Mouse (Mus musculus): Measurements from ENCODE around the gene Zfp454. TPM values are rescaled to one million over a fixed set of nuclear protein-coding genes. Genes with fewer than 3 reads are reported as not detected.

Zfp454 gene
- polyA plus RNA-seq, 1 experiment = 11.1 TPM

DNA sequence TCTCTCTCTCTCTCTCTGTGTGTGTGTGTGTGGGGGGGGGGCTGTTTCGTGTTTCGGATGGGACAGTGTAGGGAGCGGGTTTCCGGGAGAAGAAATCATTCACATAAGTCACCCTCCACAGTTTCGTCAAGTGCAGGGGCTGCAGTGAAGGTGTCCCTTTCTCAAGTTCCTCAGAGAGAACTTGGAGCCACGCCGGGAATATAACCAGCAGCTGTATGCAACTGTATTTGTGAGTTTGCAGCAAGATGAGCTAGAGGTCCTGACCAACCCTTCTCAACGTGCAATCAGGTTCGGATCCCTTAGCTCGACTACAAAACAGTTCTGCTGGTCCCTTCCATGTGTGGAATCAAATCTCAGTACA, 538 bp downstream of the Zfp454 start:
- no peak for DNase-seq (ENCODE audit: low read depth)
- no peak for TF ChIP-seq CTCF (IDR thresholded peaks at IDR 0.05; ENCODE audit: borderline replicate concordance, extremely low read depth, insufficient read depth, insufficient read length)

DNA sequence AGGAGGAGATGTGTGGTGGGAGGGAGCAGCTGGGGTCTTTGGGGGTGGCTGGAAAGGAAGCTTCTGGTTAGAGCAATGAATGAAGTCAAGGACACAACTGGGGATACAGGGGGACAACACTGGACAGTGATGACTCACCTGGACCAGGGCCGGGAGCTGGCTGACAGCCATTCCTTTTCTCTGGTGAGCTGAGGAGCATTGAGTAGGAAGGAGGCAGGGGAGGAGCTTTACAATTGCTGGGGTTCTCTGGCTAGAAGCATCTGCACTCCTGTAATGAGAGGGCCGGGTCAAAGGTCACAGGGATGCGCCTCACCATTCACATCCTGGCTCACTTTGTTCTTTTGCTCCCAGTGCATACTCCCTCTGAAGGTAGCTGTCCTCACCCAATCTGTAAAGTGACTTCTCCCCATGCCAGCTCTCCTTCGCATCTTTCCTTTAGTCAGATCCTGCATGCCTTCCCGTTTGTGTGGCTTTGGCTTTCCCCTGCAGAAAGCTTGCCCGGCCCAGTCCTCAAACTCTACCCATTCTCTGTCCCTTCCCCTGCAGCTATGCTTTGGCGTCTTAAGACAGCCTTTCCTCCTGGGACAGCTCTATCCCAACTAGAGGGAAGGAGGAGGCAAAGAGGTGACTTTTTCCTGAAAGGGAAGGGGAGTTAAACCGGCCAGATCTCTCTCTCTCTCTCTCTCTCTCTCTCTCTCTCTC, 1.1 kb downstream of the Zfp454 start:
- TF ChIP-seq CTCF (IDR thresholded peaks at IDR 0.05; ENCODE audit: borderline replicate concordance, extremely low read depth, insufficient read depth, insufficient read length) (no peak), POLR2A (IDR thresholded peaks at IDR 0.05; ENCODE audit: borderline replicate concordance, extremely low read depth, insufficient read depth, insufficient read length, poor library complexity, severe bottlenecking) (no peak)
- peak; percentile 25 for DNase-seq (ENCODE audit: low read depth)

DNA sequence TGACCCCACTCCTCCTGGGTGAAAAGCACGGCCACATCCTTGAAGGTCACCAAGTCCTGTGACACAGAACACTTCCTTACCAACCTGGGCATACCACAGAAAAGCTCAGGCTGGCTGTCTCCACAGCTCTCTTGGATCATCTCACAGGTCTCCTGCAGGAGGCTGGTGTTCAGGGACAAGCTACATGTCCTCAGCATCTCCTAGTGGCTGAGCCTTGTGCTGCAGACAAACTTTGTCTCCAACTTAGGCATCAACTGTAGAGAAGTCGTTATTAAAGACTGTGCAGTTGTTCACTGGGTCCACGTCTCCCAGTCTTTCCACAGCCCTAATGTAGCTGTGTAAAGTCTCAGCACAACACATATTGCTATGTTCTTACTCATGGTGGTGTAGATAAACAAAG, 3.7 kb downstream of the Zfp454 start:
- TF ChIP-seq POLR2A (IDR thresholded peaks at IDR 0.05; ENCODE audit: borderline replicate concordance, extremely low read depth, insufficient read depth, insufficient read length, poor library complexity, severe bottlenecking) (no peak), CTCF (IDR thresholded peaks at IDR 0.05; ENCODE audit: borderline replicate concordance, extremely low read depth, insufficient read depth, insufficient read length) (no peak)
- DNase-seq (ENCODE audit: low read depth) = no peak

DNA sequence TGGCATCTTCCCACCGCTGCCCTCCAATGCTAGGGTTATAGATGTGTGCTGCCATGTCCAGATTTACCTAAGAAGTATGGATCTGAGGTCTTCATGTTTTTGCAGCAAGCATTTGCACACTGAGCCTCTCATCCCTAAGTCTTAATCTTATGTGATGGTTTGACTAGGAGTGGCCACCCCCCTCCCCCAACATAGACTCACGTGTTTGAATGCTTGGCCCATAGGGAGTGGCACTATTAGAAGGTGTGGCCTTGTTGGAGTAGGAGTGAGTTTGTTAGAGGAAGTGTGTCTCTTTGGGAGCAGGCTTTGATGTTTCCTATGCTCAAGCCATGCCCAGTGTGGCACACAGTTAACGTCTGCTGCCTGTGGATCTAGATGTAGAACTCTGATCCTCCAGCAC, 8.8 kb downstream of the Zfp454 start:
- DNase-seq (ENCODE audit: low read depth) = no peak

DNA sequence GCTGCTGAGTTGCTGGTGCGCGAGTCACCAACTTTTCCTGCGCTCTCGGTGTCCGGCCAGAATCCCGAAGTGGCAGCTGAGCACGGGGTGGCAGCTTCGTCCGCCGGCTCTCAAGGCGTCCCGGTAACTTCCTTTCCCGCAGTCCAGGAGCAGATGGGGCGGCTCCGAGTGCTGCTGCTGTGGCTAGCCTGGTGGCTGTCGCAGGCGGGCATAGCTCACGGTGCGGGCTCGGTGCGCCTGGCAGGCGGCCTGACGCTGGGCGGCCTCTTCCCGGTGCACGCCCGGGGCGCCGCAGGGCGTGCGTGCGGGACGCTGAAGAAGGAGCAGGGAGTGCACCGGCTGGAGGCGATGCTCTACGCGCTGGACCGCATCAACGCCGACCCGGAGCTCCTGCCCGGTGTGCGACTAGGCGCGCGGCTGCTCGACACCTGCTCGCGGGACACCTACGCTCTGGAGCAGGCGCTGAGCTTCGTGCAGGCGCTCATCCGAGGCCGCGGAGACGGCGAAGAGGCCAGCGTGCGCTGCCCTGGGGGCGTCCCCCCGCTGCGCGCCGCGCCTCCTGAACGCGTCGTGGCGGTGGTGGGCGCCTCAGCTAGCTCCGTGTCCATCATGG, 36.4 kb downstream of the Zfp454 start:
- TF ChIP-seq CTCF (IDR thresholded peaks at IDR 0.05; ENCODE audit: borderline replicate concordance, extremely low read depth, insufficient read depth, insufficient read length) (no peak), POLR2A (IDR thresholded peaks at IDR 0.05; ENCODE audit: borderline replicate concordance, extremely low read depth, insufficient read depth, insufficient read length, poor library complexity, severe bottlenecking) (no peak)
- peak; percentile 25 for DNase-seq (ENCODE audit: low read depth)

More for the DNA sequence above, 8.8 kb downstream of the Zfp454 start:
- TF ChIP-seq POLR2A (IDR thresholded peaks at IDR 0.05; ENCODE audit: borderline replicate concordance, extremely low read depth, insufficient read depth, insufficient read length, poor library complexity, severe bottlenecking) (no peak), CTCF (IDR thresholded peaks at IDR 0.05; ENCODE audit: borderline replicate concordance, extremely low read depth, insufficient read depth, insufficient read length) (no peak)

DNA sequence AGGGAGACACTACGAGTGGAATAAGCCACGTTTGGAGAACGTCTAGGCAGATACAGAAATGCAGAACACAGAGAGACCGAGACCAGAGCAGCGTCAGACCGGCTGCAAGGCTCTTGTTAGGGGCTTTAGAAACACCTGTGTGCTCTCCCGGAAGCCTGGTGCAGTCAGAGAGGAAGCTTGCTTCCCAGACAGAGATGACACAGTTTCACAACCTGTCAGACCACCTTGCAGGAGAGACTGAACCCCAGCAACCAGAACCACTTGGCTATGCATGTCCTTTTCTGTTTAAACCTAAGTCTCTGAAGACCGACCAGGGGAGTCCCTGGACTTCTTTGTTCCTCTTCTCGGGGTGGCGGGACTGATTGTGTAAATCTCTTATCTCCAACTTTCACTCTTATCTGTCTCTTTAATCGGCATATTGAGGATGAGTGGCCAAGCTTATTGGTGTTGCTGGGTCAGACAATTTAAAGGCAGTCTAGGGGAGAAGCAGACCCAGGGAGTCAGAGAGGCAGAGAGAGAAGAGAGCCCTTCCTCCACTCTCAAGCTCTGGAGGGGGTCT, 37.2 kb downstream of the Zfp454 start, which contains the start of gene Grm6:
TSS of gene Grm6 (plus strand) at position 509 of the 559 bp plus-strand sequence.
- no peak for DNase-seq (ENCODE audit: low read depth)
- no peak for TF ChIP-seq CTCF (IDR thresholded peaks at IDR 0.05; ENCODE audit: borderline replicate concordance, extremely low read depth, insufficient read depth, insufficient read length)
- no peak for TF ChIP-seq POLR2A (IDR thresholded peaks at IDR 0.05; ENCODE audit: borderline replicate concordance, extremely low read depth, insufficient read depth, insufficient read length, poor library complexity, severe bottlenecking)

DNA sequence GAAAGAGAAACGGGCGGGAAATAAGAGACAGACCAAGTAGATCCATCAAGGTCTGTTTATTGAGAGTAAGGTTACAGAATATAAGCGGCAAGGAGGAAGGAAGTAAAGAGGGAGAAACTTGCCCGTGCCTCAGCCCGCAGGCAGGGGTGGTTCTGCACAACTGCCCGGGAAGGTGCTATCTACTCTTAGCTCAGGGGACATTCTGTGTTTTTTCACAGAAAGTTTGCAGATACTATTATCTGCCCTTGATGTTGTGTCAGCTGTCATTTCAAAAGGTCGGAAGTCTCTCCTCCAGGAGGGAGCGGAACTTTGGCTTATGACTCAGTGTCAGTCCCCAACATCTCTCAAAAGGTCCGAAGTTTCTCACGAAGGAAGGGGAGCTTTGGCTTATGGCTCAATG, 38.1 kb downstream of the Zfp454 start:
- no peak for TF ChIP-seq CTCF (IDR thresholded peaks at IDR 0.05; ENCODE audit: borderline replicate concordance, extremely low read depth, insufficient read depth, insufficient read length)
- no peak for TF ChIP-seq POLR2A (IDR thresholded peaks at IDR 0.05; ENCODE audit: borderline replicate concordance, extremely low read depth, insufficient read depth, insufficient read length, poor library complexity, severe bottlenecking)
- no peak for DNase-seq (ENCODE audit: low read depth)

DNA sequence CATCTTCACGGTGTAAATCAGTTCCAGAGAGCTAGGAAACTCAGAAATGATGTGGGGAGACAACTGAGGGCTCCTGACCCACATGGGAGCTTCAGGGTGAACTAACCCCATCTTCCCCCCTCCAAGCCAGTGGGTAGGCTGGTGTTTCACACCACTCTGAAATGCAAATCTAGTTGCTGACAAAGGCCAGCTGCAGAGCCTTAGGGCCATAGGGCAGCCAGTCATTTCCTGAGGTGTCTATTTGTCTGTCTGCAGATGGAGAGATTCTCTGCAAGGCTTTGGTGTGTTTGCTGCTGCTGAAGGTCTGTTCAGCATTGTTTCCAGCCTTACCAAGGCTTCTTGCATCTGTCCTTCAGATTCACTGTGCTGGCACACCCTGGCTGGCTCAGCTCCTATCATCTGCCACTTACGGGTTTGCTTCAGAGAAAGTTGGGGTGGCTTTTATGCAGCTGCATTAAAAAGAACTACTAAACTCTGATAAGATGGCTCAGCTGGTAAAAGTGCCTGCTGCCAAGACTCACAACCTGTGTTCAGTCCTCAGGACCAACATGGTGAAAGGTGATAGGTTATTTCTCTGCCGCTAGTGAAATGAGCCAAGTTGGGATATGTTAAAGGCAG, 38.8 kb downstream of the Zfp454 start:
- DNase-seq (ENCODE audit: low read depth) = no peak
- no peak for TF ChIP-seq CTCF (IDR thresholded peaks at IDR 0.05; ENCODE audit: borderline replicate concordance, extremely low read depth, insufficient read depth, insufficient read length)
- no peak for TF ChIP-seq POLR2A (IDR thresholded peaks at IDR 0.05; ENCODE audit: borderline replicate concordance, extremely low read depth, insufficient read depth, insufficient read length, poor library complexity, severe bottlenecking)

DNA sequence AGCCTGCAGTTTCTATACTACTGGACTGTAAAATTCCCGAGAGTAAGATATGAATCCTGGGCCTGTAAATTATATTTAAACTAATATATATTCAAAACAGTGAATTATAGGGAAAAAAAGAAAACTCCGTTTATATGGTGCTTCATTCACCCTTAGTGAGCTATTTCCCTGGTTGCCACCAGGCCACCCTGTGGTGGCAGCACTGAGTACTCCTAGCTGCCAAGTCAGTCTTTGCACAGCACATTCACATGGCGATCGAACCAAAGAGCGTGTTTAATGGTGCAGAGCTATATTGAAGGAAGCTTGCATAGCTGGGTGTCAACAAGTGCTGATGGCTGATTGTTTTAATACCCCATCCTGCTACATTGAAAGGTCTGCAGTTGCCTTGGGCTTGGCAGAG, 40.4 kb downstream of the Zfp454 start:
- DNase-seq (ENCODE audit: low read depth) = peak; percentile 31

DNA sequence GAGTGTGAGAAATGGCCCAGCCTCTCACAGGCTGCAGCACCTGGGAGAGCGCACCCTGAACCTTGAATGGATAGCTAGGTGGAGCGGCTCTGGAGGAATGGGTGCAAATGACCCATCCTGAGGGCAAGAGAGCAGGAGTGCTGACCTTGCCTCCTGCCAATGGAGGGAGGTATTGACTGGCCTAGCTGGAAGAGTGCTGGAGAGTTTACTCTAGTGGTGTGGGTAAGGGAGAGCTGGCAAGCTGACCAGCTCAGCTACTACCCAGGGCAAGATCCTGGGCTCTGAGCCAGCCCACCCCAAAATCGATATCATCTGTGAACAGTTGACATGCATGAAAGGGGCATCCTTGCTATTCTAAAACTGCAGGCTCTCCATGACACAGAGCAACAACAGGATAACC, 41.5 kb downstream of the Zfp454 start:
- TF ChIP-seq POLR2A (IDR thresholded peaks at IDR 0.05; ENCODE audit: borderline replicate concordance, extremely low read depth, insufficient read depth, insufficient read length, poor library complexity, severe bottlenecking) (no peak), CTCF (IDR thresholded peaks at IDR 0.05; ENCODE audit: borderline replicate concordance, extremely low read depth, insufficient read depth, insufficient read length) (no peak)
- no peak for DNase-seq (ENCODE audit: low read depth)

More for the DNA sequence above, 40.4 kb downstream of the Zfp454 start:
- TF ChIP-seq POLR2A (IDR thresholded peaks at IDR 0.05; ENCODE audit: borderline replicate concordance, extremely low read depth, insufficient read depth, insufficient read length, poor library complexity, severe bottlenecking) = no peak
- TF ChIP-seq CTCF (IDR thresholded peaks at IDR 0.05; ENCODE audit: borderline replicate concordance, extremely low read depth, insufficient read depth, insufficient read length) = peak; percentile 53; the same call in 1 of the 2 replicates

DNA sequence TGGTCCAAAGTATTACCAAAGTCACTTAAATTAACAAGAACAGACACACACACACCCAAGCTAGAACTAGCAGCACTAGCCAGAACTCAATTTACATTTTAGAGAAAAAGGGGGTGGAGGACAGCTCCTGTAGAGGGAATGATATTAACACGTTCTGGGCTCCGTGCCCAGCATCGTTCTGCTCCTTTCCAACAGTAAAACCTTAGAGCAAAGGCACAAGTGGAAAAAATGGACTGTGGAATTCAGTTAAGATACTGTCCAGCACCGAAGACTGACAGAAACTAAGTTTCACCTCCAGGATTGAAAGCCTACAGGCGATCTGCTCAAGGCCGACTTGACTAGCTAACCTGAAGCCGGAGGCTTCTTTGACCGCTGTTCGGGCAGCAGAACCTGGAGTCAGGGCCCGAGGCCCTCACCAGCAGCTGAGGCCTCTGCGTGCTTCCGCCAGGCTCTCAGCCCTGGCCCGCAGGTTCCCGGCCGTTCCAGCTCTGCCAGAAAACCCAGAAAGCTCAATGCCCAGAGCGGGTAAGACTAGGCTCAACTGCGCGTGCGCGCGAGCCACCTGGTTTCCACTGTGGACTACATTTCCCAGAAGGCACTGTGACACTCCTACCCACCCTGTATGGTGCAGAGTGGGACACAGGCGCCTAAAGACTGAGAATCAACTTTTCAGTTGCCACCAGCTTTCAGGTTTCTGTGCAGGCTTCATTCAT, 46.3 kb downstream of the Zfp454 start, which contains the start of gene Zfp879:
TSS of gene Zfp879 (minus strand) at position 530 of the 713 bp plus-strand sequence.
- DNase-seq (ENCODE audit: low read depth) = peak; percentile 96
- TF ChIP-seq POLR2A (IDR thresholded peaks at IDR 0.05; ENCODE audit: borderline replicate concordance, extremely low read depth, insufficient read depth, insufficient read length, poor library complexity, severe bottlenecking) (peak; percentile 40; the same call in 1 of the 2 replicates), CTCF (IDR thresholded peaks at IDR 0.05; ENCODE audit: borderline replicate concordance, extremely low read depth, insufficient read depth, insufficient read length) (no peak)

Data from brain, embryonic 14.5 days (tissue).